Mouse (Mus musculus) mouse trophoblast stem cell (cell line): ENCODE results near the gene Vmn2r83.
"Not testable (repeated sequence)": the region's sequence is repeated elsewhere in the genome, so short reads cannot be mapped to it uniquely, and the experiment has no call there.

Experiments used
- in situ Hi-C, 2 experiments: fragments of 300-500 bp; cut with MseI, MboI; formaldehyde crosslinking; loops; 2 replicates in 1 of 2; 3 replicates in 1 of 2; pipeline ENCODE4 v1.15.1; 2025

Vmn2r83 gene

DNA sequence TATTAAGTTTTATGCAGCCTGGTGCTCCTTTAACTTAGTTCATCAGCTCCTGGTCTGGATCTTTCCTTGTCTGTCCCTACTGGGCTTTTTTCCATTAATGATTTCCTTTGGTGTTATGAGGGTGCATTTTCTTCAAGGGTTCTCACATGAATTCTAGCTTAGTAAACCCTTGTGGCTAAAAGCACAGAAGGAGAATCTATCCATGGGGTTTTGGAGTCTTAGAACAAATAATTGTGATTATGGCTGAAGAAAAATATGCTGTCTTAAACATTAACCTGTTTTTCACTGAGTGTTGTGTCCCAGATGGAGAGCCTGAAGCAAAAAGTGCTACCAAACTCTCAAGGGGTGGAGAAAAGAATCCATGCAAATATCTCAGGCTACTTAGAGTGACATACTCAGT, at the start of gene Vmn2r83:
Vmn2r83 (plus strand) TSS at position 301 of the 400 bp plus-strand sequence.
- in situ Hi-C loops = no loop called here

DNA sequence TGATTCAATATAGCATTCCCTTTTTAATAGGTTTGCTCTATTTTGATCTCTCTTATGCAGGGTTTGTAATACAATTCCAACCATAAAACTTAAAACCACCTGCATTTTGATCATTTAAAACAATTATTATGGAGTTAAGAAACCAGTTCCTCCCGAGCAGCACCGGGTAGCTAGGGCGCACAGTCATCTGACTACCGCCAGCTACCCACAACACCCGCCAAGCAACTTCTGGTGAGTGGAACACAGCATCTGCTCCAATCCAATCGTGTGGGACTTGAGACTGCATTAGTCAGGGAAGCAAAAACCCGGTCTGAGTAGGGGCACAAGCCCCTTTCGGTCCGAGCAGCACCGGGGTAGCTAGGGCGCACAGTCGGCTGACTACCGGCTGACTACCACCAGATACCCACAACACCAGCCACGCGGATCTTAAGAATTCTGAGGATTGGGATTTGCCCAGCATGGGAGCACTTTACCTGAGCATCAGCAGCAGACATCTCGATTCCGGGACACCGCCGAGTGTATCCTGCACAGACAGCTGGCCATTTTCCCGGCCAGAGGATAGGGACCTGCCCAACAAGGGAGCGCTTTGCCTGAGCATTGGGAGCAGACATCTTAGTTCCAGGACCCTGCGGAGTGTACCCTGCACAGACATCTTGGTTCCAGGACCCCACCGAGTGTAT, 33.2 kb upstream of the Vmn2r83 start:
- in situ Hi-C loops = not testable (repeated sequence)

DNA sequence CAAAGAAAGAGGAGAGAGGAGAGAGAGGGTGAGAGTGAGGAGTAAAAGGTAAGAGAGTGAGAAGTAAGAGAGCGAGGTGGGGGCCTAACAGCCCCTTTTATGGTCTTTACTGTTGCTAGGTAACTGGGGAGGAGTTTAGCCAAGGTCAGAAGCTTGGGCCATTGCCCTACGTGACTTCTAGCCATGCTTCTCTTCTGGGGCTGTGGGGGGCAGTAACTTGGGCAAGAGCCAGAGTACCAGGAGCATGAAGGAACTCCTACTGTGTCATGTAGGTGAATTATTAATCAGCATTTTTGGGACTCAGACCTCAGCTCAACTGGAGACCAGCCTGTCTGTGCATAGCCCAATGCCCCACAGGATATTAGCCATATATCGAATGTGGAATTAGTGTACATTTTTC, 27.4 kb downstream of the Vmn2r83 start:
- in situ Hi-C loops = no loop called here

DNA sequence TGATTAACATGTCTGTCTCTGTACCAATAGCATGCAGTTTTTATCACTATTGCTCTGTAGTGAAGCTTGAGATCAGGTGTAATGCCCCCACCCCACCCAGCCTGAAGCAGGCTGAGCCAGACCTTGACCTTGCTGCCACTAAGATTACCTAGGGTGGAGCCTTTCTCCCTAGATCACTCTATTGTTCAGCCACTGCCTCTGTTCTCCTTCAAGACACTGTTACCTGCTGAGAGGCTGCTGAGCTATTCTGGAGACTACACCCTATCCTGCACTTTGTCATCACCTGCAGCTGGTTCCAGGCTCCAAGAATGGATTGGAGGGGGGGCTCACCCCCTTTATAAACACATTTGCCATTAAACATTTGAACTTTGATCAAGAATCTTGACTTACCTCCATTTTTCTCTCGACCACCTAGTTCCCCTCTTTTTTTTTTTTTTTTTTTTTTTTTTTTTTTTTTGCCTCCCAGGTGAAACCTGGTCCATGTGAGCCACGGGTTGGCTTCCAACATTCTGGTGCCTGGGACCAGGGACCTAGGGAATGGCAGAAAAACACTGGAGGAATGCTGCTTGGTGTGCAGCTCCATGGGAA, 28.3 kb downstream of the Vmn2r83 start:
- in situ Hi-C loops = no loop called here

DNA sequence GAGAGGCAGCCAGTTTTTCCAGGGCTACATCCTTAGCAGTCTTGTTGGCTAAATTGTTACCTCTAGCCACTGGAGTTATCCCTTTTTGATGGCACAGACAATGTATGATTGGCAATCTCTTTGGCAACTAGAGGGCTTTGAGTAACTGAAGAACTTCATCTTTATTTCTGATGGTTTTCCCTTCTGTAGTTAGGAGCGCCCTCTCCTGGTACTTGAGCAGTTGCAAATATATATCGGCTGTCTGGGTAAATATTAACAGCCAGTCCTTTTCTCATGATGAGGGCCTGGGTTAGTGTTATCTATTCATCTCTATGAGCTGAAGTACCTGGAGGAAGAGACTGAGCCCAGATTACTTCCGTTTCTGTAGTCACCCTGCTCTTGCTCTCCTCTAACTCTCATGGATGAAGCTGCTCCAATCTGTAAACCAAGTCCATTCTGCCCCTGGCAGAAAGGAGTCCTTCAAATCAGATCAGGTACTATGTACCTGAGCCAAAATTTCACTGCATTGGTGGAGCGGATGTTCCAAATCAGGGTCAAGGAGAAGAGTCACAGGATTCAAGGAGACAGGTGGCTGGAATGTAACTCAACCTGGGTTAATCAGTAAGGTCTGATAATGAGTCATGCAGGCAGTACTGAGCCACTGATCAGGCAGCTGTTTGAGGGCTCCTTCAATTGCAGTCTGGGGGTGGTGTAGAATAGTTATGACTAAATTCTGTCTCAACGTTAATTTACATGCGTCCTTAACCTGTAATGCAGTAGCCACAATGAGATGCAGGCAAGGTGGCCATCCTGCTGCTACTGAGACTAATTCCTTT, 34.5 kb downstream of the Vmn2r83 start:
- in situ Hi-C loops = no loop called here

DNA sequence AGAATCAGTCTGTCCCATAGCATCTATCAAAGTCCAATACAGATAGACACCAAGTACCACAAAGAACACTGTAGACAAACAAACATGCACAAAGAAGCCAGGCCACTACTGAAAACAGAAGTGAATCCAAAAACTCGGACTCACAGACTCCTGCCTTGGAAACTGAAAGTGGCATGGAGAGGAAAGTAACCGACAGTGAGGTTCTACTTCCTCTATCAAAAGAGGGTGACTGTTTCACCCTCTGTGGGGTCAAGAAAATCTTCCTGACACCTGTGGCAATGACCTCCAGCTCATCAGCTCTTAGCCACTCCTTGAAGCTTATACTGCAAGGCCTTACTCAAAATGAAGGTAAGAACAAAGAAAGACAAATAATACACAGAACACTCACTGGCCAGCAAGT, 38.2 kb downstream of the Vmn2r83 start:
- in situ Hi-C loops = no loop called here

DNA sequence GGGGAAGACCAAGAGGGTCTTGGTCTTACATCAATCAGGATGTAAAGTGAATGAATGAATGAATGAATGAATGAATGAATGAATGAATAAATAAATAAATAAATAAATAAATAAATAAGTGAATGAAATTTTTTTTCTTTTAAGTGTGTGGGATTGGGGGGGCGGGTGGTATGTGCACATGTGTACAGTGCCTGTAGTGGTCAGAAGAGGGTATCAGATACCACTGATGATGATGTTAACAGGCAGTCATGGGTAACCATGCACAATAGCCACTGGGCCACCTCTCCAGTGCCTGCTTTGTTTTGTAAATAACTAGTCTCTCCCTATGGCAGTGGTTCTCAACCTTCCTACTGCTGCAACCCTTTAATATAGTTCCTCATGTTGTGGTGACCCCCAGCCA, 55.9 kb downstream of the Vmn2r83 start:
- in situ Hi-C loops = no loop called here

DNA sequence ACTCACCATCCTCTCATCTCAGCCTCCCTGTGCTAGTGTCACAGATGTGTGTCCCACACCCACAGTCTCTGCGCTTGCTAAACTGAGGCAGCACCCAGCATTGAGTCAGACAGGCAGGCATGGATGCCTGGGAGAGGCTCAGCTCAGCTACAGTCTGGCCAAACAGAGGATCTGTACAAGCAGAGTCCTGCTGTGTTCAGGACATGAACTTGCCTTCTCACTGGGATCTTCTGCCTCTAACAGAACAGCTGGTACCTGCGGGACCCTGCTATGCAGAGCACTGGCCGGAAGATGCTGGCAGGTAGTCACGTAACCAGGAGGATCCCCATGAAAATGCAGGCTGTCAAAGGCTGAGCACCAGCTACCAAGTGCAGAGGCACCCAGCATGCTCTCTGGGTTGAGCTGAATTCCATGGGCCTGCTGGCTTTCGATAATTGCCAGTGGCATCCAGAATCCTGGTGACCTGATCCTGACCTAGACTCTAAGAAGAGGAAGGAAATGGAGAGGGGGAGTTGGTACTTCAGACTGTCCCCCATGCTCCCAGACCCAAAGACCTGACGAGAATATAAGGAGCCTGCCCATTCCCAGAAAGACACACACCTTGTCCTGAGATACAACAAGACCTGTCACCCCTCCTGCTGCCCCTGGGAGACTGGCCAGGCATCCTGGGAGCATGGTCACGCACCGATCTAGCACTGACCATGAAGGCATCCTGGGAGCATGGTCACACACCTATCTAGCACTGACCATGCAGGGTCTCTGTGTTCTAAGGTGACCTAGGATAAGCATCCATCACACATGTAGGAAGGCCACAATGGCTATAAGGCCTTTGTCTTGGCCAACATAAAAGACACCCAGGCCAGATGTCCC, 57.2 kb downstream of the Vmn2r83 start:
- in situ Hi-C loops = no loop called here

DNA sequence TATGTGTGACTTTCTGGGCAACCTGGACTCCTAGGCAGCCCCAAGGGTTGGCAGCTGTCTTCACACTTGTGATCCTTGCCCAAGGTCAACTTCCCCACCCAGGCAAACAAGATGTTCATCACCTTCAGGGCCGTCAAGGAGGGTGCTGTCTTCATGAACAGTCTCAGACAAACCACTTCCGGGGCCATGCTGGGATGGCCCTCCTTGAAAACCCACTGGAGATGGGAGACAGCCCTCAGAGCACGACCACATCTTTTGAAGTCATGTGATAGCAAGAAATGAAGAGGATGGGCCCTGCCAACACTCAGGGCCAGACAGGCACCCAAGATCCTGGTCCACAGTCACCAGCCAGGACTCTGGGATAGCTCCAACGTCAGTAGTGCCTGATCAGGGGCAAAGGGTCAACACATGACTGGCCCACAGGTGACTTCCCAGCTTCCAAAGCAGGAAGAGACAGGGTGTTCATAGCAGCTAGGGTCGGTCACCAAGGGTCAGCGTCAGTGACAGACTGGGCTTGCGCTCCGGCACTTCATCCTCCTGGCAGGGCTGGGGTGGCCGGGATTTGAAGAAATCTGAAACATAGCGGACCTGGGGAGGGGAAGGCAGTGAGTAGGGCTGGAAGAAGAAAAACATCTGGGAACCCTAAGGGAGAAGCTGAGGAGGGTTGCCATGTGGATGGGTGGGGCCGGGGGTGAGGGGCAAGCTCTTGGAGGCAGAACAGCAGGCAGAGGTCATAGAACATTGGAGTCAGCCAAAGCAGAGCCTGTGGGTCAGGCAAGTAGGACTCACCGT, 58.3 kb downstream of the Vmn2r83 start:
- in situ Hi-C loops = no loop called here

DNA sequence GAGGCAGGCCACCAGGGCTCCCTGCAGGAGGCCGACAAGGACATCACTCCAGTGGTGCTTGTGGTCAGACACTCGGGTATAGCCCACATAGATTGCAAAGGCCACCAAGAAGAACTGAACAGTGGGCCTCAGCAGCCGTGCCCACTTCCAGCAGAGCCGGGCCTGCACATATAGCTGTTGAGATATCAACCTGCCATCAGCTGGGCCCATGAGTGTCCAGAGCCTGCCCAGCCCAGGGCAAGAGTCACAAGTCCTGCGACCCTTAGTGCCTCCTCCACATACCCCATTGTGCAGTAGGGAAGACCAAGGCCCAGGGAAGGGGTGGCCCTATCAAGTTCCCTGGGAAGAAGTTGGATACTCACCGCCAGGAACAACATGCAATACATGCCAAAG, 58.9 kb downstream of the Vmn2r83 start:
- in situ Hi-C loops = no loop called here

DNA sequence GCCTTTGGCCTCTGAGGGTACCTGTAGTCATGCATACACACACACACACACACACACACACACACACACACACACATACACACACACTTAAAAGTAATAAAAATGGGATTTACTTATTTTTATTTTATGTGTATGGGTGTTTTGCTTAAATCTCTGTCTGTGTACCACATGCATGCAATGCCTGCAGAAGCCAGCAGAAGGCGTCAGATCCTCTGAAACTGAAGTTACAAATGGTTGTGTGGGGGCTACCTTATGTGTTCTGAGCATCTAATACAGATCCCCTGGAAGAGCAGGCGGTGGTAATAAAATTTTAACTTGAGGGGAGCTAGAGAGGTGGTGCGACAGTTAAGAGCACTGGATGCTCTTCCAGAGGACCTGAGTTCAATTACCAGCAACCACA, 59.5 kb downstream of the Vmn2r83 start:
- in situ Hi-C loops = no loop called here

DNA sequence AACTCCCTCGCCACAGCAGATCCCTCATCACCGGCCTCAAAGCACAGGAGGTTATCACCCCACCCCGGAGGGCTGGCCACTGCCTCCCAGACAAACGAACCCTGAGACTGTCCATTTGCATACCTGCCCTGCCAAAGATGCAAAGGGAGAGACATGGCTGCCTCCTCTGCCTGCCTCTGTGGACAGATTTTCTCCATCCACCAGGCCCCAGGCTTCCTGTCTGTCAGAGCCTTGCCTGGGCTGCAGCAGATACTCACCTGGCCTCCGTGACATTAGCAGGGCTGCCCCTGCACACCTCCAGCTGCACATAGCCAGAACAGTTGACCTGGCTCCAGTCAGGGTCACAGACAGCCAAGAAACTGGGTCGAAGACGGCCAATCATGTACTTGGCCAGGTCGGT, 61.7 kb downstream of the Vmn2r83 start:
- in situ Hi-C loops = no loop called here

DNA sequence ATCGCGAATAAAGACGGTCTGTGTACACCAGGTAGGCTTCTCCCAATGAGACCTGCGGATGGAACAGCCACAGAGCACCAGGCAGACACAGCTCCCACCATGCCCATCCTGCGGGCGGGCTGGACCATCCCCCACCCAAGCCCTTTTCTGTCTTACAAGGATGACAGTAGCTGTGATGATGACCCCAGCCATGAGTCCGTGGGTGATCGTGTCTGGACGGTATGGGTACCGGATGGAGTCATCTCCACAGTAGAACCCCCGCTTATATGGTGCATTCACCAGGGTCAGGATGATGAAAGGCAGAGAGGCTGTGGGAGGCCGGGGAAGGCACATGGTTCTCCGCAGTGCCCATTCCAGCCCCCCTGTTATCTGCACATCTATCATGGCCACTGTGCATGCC, 62.2 kb downstream of the Vmn2r83 start:
- in situ Hi-C loops = no loop called here

DNA sequence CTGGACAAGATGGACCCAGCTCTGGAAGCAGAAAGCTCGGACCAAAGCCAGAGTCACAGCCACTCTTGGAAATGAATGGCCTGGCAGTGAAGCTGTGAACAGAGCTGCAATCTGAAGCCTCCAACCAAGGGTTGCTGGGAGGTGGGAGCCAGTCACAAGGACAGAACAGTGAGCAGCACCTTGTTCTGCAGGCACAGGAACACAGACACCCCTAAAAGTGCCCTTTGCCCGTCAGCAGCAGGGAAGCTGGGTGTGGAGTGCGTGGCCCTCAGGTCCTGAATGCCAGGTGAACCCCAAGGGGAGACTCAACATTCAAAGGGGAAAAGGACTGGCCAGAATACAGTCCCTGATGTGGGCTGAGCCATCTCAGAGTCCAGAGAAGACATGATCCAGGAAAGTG, 63.1 kb downstream of the Vmn2r83 start:
- in situ Hi-C loops = no loop called here

DNA sequence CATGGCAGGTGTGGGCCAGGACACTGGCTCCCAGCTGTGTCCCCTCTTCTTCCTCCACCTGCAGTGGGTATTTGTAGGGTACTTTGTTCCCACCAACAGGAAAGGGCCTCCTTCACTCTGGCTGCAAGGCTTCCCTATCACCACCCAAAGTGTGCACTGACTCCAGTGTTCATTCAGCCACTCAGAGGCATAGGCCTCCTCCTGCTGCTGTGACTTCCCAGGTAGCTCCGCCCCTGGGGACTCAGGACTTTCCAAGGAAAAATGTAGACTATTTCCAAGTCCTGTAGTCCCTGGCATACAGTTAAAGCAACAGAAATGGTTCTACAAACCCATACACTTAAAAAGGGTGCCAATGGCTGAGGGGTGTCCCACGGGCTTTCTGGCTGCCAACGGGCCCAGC, 64.1 kb downstream of the Vmn2r83 start:
- in situ Hi-C loops = no loop called here

DNA sequence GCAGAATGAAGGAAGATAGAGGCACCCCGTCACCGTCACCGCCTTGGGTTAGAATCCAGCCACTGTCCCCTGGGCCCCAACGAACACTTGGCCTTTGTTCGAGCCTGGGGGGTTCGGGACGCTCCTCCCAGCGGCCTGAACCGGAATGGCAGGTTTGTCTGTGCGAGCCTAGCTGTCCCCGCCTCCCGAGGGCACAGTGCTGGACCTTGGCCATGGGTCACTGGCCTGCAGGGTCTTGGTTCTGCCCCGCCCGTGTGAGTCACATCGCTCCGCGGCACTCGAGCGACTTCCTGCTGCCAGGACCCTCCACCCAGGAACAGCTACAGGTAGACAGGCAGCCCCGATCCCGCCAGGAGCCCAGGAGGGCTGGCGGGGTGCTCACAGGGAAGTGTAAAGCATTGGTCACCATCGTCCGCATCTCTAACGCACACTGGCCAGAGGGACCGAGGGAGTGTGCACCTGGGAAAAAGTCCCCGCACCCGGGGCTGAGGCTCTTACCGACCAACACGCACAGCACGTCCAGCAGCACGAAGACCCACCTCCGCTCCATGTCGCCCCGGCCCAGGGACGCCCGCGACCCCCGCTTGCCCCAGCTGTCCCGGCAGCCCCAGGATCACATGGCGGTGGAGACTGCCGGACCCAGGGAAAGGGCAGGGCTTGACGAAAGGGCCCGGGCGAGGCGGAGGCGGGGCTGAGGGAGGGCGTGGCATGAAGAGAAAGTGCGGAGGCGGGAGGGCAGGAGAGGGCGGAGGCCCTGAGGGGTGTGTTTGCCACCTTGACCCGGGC, 64.8 kb downstream of the Vmn2r83 start, which contains the start of gene Plpp2:
Plpp2 (minus strand) TSS at position 671 of the 786 bp plus-strand sequence.
- in situ Hi-C loops = no loop called here

DNA sequence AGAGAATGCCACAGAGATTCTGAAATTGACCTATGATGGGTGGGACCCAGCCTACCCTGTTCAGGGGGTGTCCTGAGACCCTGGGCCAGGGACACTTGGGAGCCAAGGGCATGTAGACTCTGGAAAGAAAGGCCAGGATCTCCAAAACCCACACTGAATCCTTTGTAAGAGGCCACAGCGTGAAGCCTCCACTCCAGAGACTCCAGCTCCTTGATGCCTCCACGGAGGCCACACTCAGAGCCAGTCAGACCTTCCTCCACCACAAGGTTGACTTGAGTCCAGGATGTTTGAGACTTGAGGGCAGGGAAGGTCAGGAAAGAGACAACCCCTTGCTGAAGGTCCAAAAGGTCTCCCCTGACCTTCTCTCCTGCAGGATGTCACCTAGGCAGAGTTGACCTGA, 65.9 kb downstream of the Vmn2r83 start:
- in situ Hi-C loops = no loop called here

DNA sequence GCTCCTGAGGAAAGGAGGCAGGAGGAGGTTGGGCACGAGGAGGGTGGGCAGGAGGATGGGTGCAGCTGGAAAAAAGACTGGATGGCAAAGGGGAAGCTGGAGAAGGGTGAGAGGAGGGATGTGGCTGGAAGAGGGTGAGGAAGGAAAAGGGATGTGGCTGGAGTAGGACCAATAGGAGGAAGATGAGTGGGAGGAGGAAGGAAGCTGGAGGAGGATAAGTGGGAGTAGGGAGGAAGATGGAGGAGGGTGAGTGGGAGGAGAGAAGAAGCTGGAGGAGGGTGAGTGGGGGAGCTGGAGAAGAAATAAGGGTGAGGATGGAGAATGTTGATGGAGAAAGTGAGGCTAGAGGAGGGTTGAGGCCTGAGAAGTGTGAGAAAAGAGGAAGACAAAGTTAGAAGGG, 66.9 kb downstream of the Vmn2r83 start:
- in situ Hi-C loops = no loop called here

DNA sequence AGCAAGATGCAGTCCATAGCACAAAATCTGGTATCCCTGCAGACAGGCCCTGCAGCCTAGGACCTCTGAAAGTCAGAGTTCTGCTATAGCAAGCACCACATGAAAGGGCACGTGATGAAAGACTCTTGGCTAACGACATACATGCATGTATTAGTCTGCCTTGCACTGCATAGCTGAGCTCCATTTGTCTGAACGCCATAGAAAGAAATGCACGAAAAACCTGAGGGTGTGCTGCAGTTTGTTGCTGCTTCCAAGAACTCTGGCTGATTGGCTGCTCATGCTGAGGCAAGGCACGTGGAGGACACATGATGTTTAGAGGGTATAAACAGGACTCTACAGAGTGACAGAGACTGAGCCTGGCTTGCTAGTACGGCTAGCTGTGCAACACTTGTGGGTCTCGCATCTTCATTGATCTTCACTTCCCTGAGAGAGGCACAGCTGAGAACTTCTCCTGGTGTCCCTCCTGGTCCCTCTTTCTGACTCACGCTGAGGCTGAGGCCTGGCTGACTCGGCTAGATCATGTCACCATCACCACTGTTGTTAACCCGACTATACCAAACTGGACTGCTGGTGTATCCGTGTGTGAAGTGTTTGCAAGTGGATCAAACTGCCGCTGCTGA, 68.0 kb downstream of the Vmn2r83 start:
- in situ Hi-C loops = no loop called here

DNA sequence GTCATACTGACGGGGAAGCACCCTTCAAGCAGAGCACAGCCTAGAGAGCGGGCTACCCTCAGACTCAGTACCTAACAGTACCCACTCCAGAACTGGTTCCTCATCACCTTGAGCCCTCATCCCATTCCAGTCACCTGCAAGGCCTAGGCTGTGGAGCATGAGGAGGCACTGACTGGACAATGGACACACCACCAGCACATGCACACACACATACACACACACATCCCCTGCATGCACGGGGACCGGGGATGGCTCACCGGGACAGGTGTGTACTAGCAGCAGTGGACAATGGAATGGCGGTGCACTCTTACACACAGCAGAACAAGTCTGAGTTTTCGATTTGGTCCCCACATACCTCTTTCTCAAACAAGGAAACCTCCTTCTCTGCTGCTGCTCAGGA, 68.7 kb downstream of the Vmn2r83 start:
- in situ Hi-C loops = no loop called here
